In genomic region chr8:122451161-122451703, GRCm38 (mm10) we compare ENCODE assay signal across 20 mouse cellular contexts. TPM values are rescaled to one million over a fixed set of nuclear protein-coding genes. Genes with fewer than 3 reads are reported as not detected.
DNase-seq lines count a peak whose midpoint lies in the region; ATAC-seq lines count a peak whose summit lies in the region.
"Had no signal": no experiment of that assay in that cellular context is flagged by ENCODE, and none has a peak within 500 bp of the region (broad histone marks: within the 10 kb centered on the region; RNA-seq: fewer than 3 reads in every experiment).

No protein-coding gene starts in this region.

- H3K9ac ChIP-seq in limb, embryonic 13.5 days, result no peak overlapping the region
- H3K9ac ChIP-seq in heart, embryonic 15.5 days, result no peak overlapping the region; the same call in 1 of the 2 replicates
- H3K9ac ChIP-seq in forebrain, embryonic 11.5 days (ENCODE audit: low read length), result no peak overlapping the region
- H3K9ac ChIP-seq: forebrain, embryonic 15.5 days; kidney, embryonic 15.5 days had no signal

- no peak overlapping the region for H3K4me3 ChIP-seq in limb, embryonic 13.5 days
- no peak overlapping the region for H3K4me3 ChIP-seq in limb, embryonic 10.5 days
- H3K4me3 ChIP-seq in heart, embryonic 15.5 days, result no peak overlapping the region
- H3K4me3 ChIP-seq in forebrain, embryonic 11.5 days (ENCODE audit: low read depth, low read length), result no peak overlapping the region
- H3K4me3 ChIP-seq: forebrain, embryonic 15.5 days; kidney, embryonic 15.5 days had no signal

- no peaks in the 10 kb centered on the region for H3K9me3 ChIP-seq in limb, embryonic 13.5 days
- no peaks in the 10 kb centered on the region for H3K9me3 ChIP-seq in limb, embryonic 10.5 days (replicated peaks)
- no peaks in the 10 kb centered on the region for H3K9me3 ChIP-seq in heart, embryonic 15.5 days (replicated peaks)
- no peaks in the 10 kb centered on the region for H3K9me3 ChIP-seq in forebrain, embryonic 11.5 days (ENCODE audit: control insufficient read depth, low read length)
- H3K9me3 ChIP-seq: forebrain, embryonic 15.5 days; kidney, embryonic 15.5 days had no signal

- DNase-seq in limb, embryonic 10.5 days (ENCODE audit: low spot score), result no peak
- peak; percentile 72 to 84 for DNase-seq in heart, adult 18-20 months
- no peak for DNase-seq in adrenal gland, adult (ENCODE audit: inconsistent age in 2 of 2, low spot score in 1 of 2)
- DNase-seq in forebrain, embryonic 11.5 days (ENCODE audit: low spot score), result no peak
- DNase-seq: adrenal gland, postnatal 10 days; cerebellum, adult 8-10 months; lung, adult 2 months; thymus, adult 2 months had no signal

- no peak overlapping the region for H3K27ac ChIP-seq in limb, embryonic 13.5 days
- H3K27ac ChIP-seq in limb, embryonic 10.5 days, result no peak overlapping the region
- H3K27ac ChIP-seq in heart, embryonic 15.5 days, result peak overlapping the region; percentile 93
- H3K27ac ChIP-seq in forebrain, embryonic 11.5 days (ENCODE audit: low read depth, low read length), result no peak overlapping the region
- H3K27ac ChIP-seq: forebrain, embryonic 15.5 days; kidney, embryonic 15.5 days had no signal

- no peak overlapping the region for H3K4me2 ChIP-seq in limb, embryonic 13.5 days (replicated peaks)
- peak overlapping the region; percentile 36 for H3K4me2 ChIP-seq in heart, embryonic 15.5 days
- H3K4me2 ChIP-seq in forebrain, embryonic 11.5 days (ENCODE audit: low read depth, low read length, severe bottlenecking), result no peak overlapping the region
- H3K4me2 ChIP-seq: forebrain, embryonic 15.5 days; kidney, embryonic 15.5 days had no signal

- H3K36me3 ChIP-seq in limb, embryonic 13.5 days, result no peaks in the 10 kb centered on the region
- no peaks in the 10 kb centered on the region for H3K36me3 ChIP-seq in limb, embryonic 10.5 days
- no peaks in the 10 kb centered on the region for H3K36me3 ChIP-seq in heart, embryonic 15.5 days
- no peaks in the 10 kb centered on the region for H3K36me3 ChIP-seq in forebrain, embryonic 11.5 days (ENCODE audit: control insufficient read depth, insufficient read depth, low read length)
- H3K36me3 ChIP-seq: forebrain, embryonic 15.5 days; kidney, embryonic 15.5 days had no signal

- peak; percentile 34; the same call in 1 of the 2 replicates for ATAC-seq in limb, embryonic 13.5 days (ENCODE audit: low FRiP score, low read depth)
- ATAC-seq in heart, embryonic 15.5 days (replicated peaks; ENCODE audit: insufficient number of reproducible peaks, insufficient read depth, low FRiP score, low read depth), result peak; percentile 77
- ATAC-seq in forebrain, embryonic 11.5 days (replicated peaks; ENCODE audit: low FRiP score), result no peak
- no peak for ATAC-seq in megakaryocyte-erythroid progenitor cell, adult 5-6 weeks (replicated peaks; ENCODE audit: low FRiP score, low TSS enrichment, poor library complexity, severe bottlenecking)
- ATAC-seq: forebrain, embryonic 15.5 days; hindbrain, embryonic 16.5 days; midbrain, embryonic 16.5 days had no signal

- no peaks in the 10 kb centered on the region for H3K4me1 ChIP-seq in limb, embryonic 13.5 days
- 0 out of 2 replicates have a peak, but pooled peaks cover 5% of the 10 kb centered on the region for H3K4me1 ChIP-seq in limb, embryonic 10.5 days
- peaks cover 33% of the 10 kb centered on the region for H3K4me1 ChIP-seq in heart, embryonic 15.5 days (replicated peaks)
- no peaks in the 10 kb centered on the region for H3K4me1 ChIP-seq in forebrain, embryonic 11.5 days (replicated peaks; ENCODE audit: control insufficient read depth, insufficient read depth, low read length)
- H3K4me1 ChIP-seq: forebrain, embryonic 15.5 days; kidney, embryonic 15.5 days had no signal

- peaks cover 4% of the 10 kb centered on the region for H3K27me3 ChIP-seq in limb, embryonic 13.5 days
- H3K27me3 ChIP-seq in limb, embryonic 10.5 days (ENCODE audit: low read depth, poor library complexity, severe bottlenecking), result 0 out of 2 replicates have a peak, but pooled peaks cover 7% of the 10 kb centered on the region
- no peaks in the 10 kb centered on the region for H3K27me3 ChIP-seq in heart, embryonic 15.5 days
- H3K27me3 ChIP-seq in forebrain, embryonic 11.5 days (ENCODE audit: control insufficient read depth, insufficient read depth, low read length), result no peaks in the 10 kb centered on the region
- H3K27me3 ChIP-seq: forebrain, embryonic 15.5 days; kidney, embryonic 15.5 days had no signal

- WGBS in limb, embryonic 13.5 days, result 65% methylated on average over 7 of the region's 7 CpGs
- 79% methylated on average over 7 of the region's 7 CpGs for whole genome bisulfite sequencing in limb, embryonic 10.5 days
- WGBS in heart, embryonic 15.5 days, result 37% methylated on average over 7 of the region's 7 CpGs
- WGBS in forebrain, embryonic 11.5 days, result 81% methylated on average over 7 of the region's 7 CpGs

RNA-seq across cellular contexts. Expression of gene Mvd, which starts 8.0 kb away (rescaled TPM):
- 37.1 and 39.7 TPM in 2 replicates for polyA plus RNA-seq in limb, embryonic 13.5 days (2015; fragmentation: Nextera tagmentation; extraction: Ambion mirVana)
- polyA plus RNA-seq in limb, embryonic 10.5 days (2016; fragmentation: Nextera tagmentation; extraction: Ambion mirVana), result 64.6 and 64.9 TPM in 2 replicates
- total RNA-seq in heart, adult 18-20 months (2021), result 1 to 10 TPM; 3.9 to 5.0 TPM
- 13.3 and 18.9 TPM in 2 replicates for polyA plus RNA-seq in heart, embryonic 15.5 days (2015; fragmentation: Nextera tagmentation; extraction: Ambion mirVana)
- 47.4 and 50.3 TPM in 2 replicates for polyA plus RNA-seq in forebrain, embryonic 11.5 days (2014; fragmentation: Nextera tagmentation; extraction: Ambion mirVana)
- total RNA-seq in megakaryocyte-erythroid progenitor cell, adult 5-6 weeks (2014; fragmentation: Nextera tagmentation), result 2.4 and 2.9 TPM in 2 replicates
- 0.14 and 1.8 TPM in 2 replicates for total RNA-seq in megakaryocyte-erythroid progenitor cell, adult 5-6 weeks (2017)

RNA-seq across cellular contexts. Expression of gene Snai3, which starts 9.3 kb away (rescaled TPM):
- 0.83 and 0.97 TPM in 2 replicates for polyA plus RNA-seq in limb, embryonic 13.5 days (2015; fragmentation: Nextera tagmentation; extraction: Ambion mirVana)
- not detected in 2 replicates for polyA plus RNA-seq in limb, embryonic 10.5 days (2016; fragmentation: Nextera tagmentation; extraction: Ambion mirVana)
- 1 to 10 TPM; 2.2 to 4.4 TPM for total RNA-seq in heart, adult 18-20 months (2021)
- 2.0 and 2.5 TPM in 2 replicates for polyA plus RNA-seq in heart, embryonic 15.5 days (2015; fragmentation: Nextera tagmentation; extraction: Ambion mirVana)
- 0.37 TPM in 1 of 2 replicates, not detected in the other for polyA plus RNA-seq in forebrain, embryonic 11.5 days (2014; fragmentation: Nextera tagmentation; extraction: Ambion mirVana)
- 2.2 TPM in 1 of 2 replicates, not detected in the other for total RNA-seq in megakaryocyte-erythroid progenitor cell, adult 5-6 weeks (2014; fragmentation: Nextera tagmentation)
- not detected in 2 replicates for total RNA-seq in megakaryocyte-erythroid progenitor cell, adult 5-6 weeks (2017)
- total RNA-seq: granulocyte monocyte progenitor cell, adult 5-6 weeks; layer of hippocampus, adult 8-10 months; liver, adult 2 months; MEL had no signal
- polyA plus RNA-seq: forebrain, embryonic 15.5 days; hindbrain, embryonic 16.5 days; midbrain, embryonic 16.5 days; neural tube, embryonic 11.5 days had no signal

RNA-seq across cellular contexts. Expression of gene Cyba, which starts 18.5 kb away (rescaled TPM):
- polyA plus RNA-seq in limb, embryonic 13.5 days (2015; fragmentation: Nextera tagmentation; extraction: Ambion mirVana), result 139 and 144 TPM in 2 replicates
- 79.8 and 82.8 TPM in 2 replicates for polyA plus RNA-seq in limb, embryonic 10.5 days (2016; fragmentation: Nextera tagmentation; extraction: Ambion mirVana)
- total RNA-seq in heart, adult 18-20 months (2021), result 10 to 100 TPM; 48.8 to 51.3 TPM
- 176 and 197 TPM in 2 replicates for polyA plus RNA-seq in heart, embryonic 15.5 days (2015; fragmentation: Nextera tagmentation; extraction: Ambion mirVana)
- polyA plus RNA-seq in forebrain, embryonic 11.5 days (2014; fragmentation: Nextera tagmentation; extraction: Ambion mirVana), result 52.3 and 58.2 TPM in 2 replicates
- 66.0 and 69.7 TPM in 2 replicates for total RNA-seq in megakaryocyte-erythroid progenitor cell, adult 5-6 weeks (2014; fragmentation: Nextera tagmentation)
- total RNA-seq in megakaryocyte-erythroid progenitor cell, adult 5-6 weeks (2017), result 25.4 and 28.7 TPM in 2 replicates

RNA-seq across cellular contexts. Expression of gene Rnf166, which starts 24.6 kb away (rescaled TPM):
- 51.2 and 52.6 TPM in 2 replicates for polyA plus RNA-seq in limb, embryonic 13.5 days (2015; fragmentation: Nextera tagmentation; extraction: Ambion mirVana)
- polyA plus RNA-seq in limb, embryonic 10.5 days (2016; fragmentation: Nextera tagmentation; extraction: Ambion mirVana), result 33.1 and 41.4 TPM in 2 replicates
- 10 to 100 TPM; 42.1 to 51.7 TPM for total RNA-seq in heart, adult 18-20 months (2021)
- polyA plus RNA-seq in heart, embryonic 15.5 days (2015; fragmentation: Nextera tagmentation; extraction: Ambion mirVana), result 37.0 and 44.4 TPM in 2 replicates
- 31.2 and 36.0 TPM in 2 replicates for polyA plus RNA-seq in forebrain, embryonic 11.5 days (2014; fragmentation: Nextera tagmentation; extraction: Ambion mirVana)
- 33.2 and 37.2 TPM in 2 replicates for total RNA-seq in megakaryocyte-erythroid progenitor cell, adult 5-6 weeks (2014; fragmentation: Nextera tagmentation)
- total RNA-seq in megakaryocyte-erythroid progenitor cell, adult 5-6 weeks (2017), result 23.7 and 40.2 TPM in 2 replicates

RNA-seq across cellular contexts. Expression of gene Ctu2, which starts 24.7 kb away (rescaled TPM):
- polyA plus RNA-seq in limb, embryonic 13.5 days (2015; fragmentation: Nextera tagmentation; extraction: Ambion mirVana), result 56.7 and 59.4 TPM in 2 replicates
- 80.3 and 81.8 TPM in 2 replicates for polyA plus RNA-seq in limb, embryonic 10.5 days (2016; fragmentation: Nextera tagmentation; extraction: Ambion mirVana)
- 1 to 10 TPM; 5.8 to 8.0 TPM for total RNA-seq in heart, adult 18-20 months (2021)
- polyA plus RNA-seq in heart, embryonic 15.5 days (2015; fragmentation: Nextera tagmentation; extraction: Ambion mirVana), result 23.0 and 25.6 TPM in 2 replicates
- polyA plus RNA-seq in forebrain, embryonic 11.5 days (2014; fragmentation: Nextera tagmentation; extraction: Ambion mirVana), result 75.7 and 84.5 TPM in 2 replicates
- 16.4 and 31.6 TPM in 2 replicates for total RNA-seq in megakaryocyte-erythroid progenitor cell, adult 5-6 weeks (2014; fragmentation: Nextera tagmentation)
- total RNA-seq in megakaryocyte-erythroid progenitor cell, adult 5-6 weeks (2017), result 14.8 and 15.7 TPM in 2 replicates

Comparison
In these comparisons a context has a peak if more than half of its experiments do, and no peak if none do; other contexts are left out.
1. ATAC-seq: peak in limb, embryonic 13.5 days (single experiment) and heart, embryonic 15.5 days (single experiment); none in forebrain, embryonic 11.5 days (single experiment) and megakaryocyte-erythroid progenitor cell, adult 5-6 weeks (single experiment).
2. DNase-seq: peak in heart, adult 18-20 months (2 of 2); none in limb, embryonic 10.5 days (single experiment), adrenal gland, adult (0 of 2) and forebrain, embryonic 11.5 days (single experiment).